Mouse (Mus musculus) frontal cortex, postnatal 36 days (tissue): ENCODE results near the gene Gm21988.

ENCODE experiments used
- DNase-seq, 2 experiments: peaks; one replicate each; pipeline ENCODE4 v3.0.0; 2022; ENCODE audit warnings: low spot score in 2 of 2

Gm21988 gene

GRCm38 (mm10) chr11:70239541-70240279 is at the start of gene Gm21988, which contains the start of gene Rnasek:
Gene Gm21988 (minus strand): TSS chr11:70239830.
Gene Rnasek (minus strand): TSS chr11:70239842.
- peak; percentile 83 to 89 for DNase-seq

DNA sequence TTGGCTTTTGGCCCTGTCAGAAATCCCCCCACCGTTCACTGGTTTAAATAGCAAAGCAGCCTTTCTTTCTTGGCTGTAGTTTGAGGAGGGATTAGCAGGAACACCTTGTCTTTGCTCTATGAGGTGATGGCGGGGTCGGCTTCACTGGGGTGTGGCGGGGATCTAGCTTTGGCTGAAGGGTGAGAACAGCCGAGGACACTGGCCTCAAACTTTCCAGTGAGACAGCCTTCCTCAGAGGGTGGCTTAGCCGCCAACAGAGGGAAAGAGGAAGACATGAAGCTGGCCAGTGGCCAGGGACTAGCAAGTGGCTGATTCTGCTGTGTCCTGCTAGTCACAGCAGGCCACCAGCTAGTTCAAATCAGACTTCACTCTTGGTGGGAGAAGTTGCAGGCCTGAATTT is 49.6 kb upstream of the Gm21988 start:
- DNase-seq = peak in 1 of 2 experiments; percentile 14

DNA sequence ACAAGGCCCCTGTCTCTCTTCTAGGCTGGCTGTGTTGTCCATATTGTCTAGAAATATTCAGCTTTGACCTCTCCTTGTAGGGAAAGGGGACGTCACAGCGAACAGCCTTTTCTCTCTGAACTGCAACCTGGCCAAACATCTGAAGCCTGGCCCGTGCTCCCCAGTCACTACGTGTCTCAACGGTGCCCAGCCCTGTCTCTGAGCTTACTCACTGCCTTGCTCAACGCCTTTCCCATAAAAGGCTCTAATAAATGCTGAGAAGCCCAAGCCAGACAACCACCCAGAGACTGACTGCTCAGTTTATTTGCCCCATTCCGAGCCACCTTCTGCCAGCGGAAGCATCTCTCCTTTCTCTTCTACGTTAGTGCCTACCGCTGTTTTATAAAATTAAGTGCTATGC is 48.5 kb upstream of the Gm21988 start:
- DNase-seq = no peak

GRCm38 (mm10) chr11:70285686-70286085 is 46.1 kb upstream of the Gm21988 start:
- DNase-seq = no peak

DNA sequence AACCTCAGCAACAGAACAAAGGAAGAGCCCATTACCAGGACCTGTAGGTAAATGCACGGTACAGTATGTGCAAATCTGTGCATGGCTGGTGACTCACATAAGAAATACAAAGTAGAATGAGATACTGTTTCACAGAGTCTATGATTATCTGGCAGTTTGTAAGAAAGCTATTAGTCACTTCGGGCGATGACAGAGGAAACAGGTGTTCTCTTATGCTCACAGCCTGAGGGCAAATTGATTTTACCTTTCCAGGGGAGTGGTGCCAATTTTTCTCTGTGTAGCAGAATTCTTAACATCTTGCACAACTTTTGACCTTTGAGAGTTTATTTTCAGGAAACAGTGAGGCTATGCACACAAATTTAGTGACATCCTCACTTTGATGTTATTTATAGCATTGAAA is 45.1 kb upstream of the Gm21988 start:
- no peak for DNase-seq

- no peak for DNase-seq
Measured at GRCm38 (mm10) chr11:70283666-70284065, 44.0 kb upstream of the Gm21988 start.

- DNase-seq = no peak
Measured at GRCm38 (mm10) chr11:70280441-70280840, 40.8 kb upstream of the Gm21988 start.

DNA sequence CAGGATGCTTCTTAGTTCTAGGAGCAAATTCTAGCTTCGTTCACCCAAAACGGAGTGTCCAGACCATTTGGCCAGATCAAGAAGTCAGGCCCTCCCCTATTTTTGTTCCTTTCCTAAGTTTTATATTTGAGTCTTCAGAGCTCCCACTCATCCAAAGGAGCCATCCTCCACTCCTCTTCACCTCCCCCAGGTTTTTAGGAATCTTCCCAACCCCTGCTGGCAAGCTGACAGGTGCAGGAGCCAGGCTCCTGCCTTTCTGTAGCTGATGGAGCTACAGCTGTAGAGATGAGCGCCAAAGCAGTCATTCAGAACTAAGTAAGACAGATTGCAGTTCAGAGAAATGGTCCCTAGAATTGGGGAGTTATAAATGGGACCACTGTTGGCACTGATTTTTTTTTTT is 39.3 kb upstream of the Gm21988 start:
- peak in 1 of 2 experiments; percentile 14 for DNase-seq

GRCm38 (mm10) chr11:70271641-70272040 is 32.0 kb upstream of the Gm21988 start:
- no peak for DNase-seq

GRCm38 (mm10) chr11:70266405-70266804 is 26.8 kb upstream of the Gm21988 start:
- DNase-seq = no peak

GRCm38 (mm10) chr11:70265819-70266218 is 26.2 kb upstream of the Gm21988 start:
- no peak for DNase-seq

GRCm38 (mm10) chr11:70265252-70265651 is 25.6 kb upstream of the Gm21988 start:
- no peak for DNase-seq

- no peak for DNase-seq
Measured at GRCm38 (mm10) chr11:70259035-70259434, 19.4 kb upstream of the Gm21988 start.

GRCm38 (mm10) chr11:70254931-70255531 is 15.4 kb upstream of the Gm21988 start, which contains the start of gene Alox12:
Gene Alox12 (minus strand): TSS chr11:70255353.
- DNase-seq = no peak

DNA sequence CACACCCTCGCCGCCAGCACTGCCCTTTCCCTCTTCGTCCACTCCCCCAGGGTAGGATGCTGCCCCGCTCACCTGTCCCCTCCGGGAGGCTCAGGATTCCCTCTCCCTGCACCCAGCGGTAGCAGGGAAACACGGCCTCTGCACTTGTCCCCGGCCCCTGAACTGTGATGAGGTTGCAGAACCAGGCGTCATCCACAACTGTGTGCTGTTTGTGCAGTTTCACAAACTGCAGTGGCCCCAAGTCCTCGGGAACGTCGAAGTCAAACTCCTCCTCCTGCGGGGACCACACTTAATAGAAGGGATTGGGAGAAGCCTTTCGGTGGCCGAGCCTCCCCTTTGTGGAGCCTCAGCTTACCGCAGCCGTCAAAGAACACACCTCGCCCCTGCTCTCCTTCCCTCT is 14.7 kb upstream of the Gm21988 start:
- DNase-seq = no peak

DNA sequence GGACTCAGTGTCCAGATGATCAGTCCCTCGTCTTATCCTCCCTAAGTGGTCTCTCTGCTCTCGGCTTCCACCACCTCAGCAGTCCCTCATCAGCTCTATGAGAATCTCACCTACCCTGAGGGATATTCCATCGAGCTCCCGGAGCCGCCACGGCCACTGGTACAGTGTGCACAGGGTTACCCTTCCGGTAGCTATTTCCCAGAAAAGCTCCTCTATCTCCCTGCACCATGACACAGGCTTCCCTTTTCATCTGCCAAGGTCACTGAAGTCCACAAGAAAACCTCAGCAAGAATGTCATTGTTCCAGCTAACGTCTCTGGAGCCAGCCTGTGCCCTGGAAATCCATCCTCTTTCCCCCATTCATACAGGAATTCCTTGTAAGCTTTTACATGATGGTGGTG is 12.2 kb upstream of the Gm21988 start:
- DNase-seq = no peak

- DNase-seq = no peak
Measured at GRCm38 (mm10) chr11:70250150-70250549, 10.5 kb upstream of the Gm21988 start.

GRCm38 (mm10) chr11:70247136-70247845 is 7.7 kb upstream of the Gm21988 start:
- DNase-seq = peak; percentile 63 to 67

DNA sequence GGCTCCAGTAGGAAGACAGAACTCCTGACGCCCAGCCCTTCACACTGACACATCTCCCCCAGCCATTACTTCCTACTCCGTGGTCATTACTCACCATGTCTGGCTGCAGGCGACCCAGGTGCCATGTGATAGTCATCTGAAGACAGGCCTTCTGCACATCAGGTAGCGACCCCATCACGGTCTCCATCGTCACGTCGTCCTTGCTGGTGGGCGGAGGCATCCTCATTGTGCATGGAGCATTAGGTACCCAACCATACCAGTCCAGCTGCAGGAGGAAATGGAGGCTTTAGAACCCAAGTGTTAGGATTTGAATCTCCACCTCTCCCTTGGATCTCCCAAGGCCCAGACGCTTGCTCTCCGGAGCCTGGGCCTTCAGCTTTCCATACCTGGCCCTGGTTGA is 3.0 kb upstream of the Gm21988 start:
- no peak for DNase-seq

GRCm38 (mm10) chr11:70238591-70239440 is 814 bp downstream of the Gm21988 start:
- no peak for DNase-seq

DNA sequence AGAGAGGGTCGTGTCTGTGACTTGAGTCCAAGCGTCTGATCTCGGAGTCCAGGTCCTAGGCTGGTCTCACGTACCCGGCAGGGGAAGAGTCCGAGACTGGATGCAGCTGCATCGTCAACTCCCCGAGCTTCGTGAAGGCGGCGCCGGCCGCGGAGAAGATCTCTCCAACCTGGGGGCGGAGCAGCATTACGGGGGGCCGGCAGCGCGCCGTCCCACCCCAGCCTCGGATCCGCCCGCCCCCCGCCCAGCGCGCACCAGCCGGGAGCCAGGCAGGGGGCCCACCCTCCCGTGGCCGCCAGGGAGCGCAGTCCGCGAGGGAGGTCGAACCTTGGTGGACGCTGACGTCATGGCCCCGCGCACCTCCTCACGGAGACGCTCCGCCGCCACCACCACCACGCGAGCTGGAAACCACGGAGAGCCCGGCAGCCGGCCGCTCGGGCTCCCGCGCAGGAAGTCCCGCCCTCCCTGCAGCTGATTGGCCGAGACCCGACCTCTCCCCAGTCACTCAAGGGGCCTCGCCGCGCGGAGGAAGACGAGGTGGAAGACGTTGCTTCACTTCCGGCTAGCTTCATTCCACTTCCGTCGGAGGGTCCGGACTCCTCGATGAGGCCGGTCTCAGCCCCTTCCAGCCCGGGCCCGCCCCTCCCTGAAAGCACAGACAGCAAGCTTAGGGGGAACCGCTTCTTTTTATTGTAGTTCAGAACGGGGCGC is 2.0 kb downstream of the Gm21988 start, which contains the start of gene 0610010K14Rik:
0610010K14Rik (minus strand) TSS at position 458 of the 711 bp plus-strand sequence.
- peak; percentile 97 for DNase-seq
